Mouse (Mus musculus) C2C12 (cell line): ENCODE measurements around the gene Ugt1a6b. TPM values are rescaled to one million over a fixed set of nuclear protein-coding genes. Genes with fewer than 3 reads are reported as not detected.

Source experiments
- H3K27me3 ChIP-seq: one replicate; pipeline ENCODE4 v1.6.1; 2011; ENCODE audit not compliant: control insufficient read depth, insufficient read depth, insufficient read length
- H3K36me3 ChIP-seq: one replicate; pipeline ENCODE4 v1.6.1; 2011; ENCODE audit not compliant: control insufficient read depth, insufficient read depth
- H3K4me3 ChIP-seq: one replicate; pipeline ENCODE4 v1.5.1; 2011; ENCODE audit warnings: mild to moderate bottlenecking, control low read depth; ENCODE audit not compliant: poor library complexity, insufficient read depth, severe bottlenecking
- H3K79me2 ChIP-seq: one replicate; pipeline ENCODE4 v1.6.1; 2011; ENCODE audit not compliant: control insufficient read depth, insufficient read depth
- H3K79me3 ChIP-seq: one replicate; pipeline ENCODE4 v1.6.1; 2011; ENCODE audit warnings: low read depth, control low read depth
- H3ac ChIP-seq: one replicate; pipeline ENCODE3; 2011; ENCODE audit warnings: low read depth; ENCODE audit not compliant: control insufficient read depth, insufficient read length
- CEBPB ChIP-seq: IDR thresholded peaks from one replicate; pipeline ENCODE4 v1.6.1; 2011; ENCODE audit warnings: low read depth, mild to moderate bottlenecking, control low read depth, moderate library complexity
- CTCF ChIP-seq: IDR thresholded peaks from one replicate; pipeline ENCODE4 v1.5.1; 2011; ENCODE audit not compliant: control insufficient read depth, insufficient read depth, insufficient read length
- FOSL1 ChIP-seq: IDR thresholded peaks from one replicate; pipeline ENCODE4 v1.8.0; 2011; ENCODE audit warnings: mild to moderate bottlenecking, low read length; ENCODE audit not compliant: poor library complexity, insufficient read depth, severe bottlenecking
- MAX ChIP-seq: IDR thresholded peaks from one replicate; pipeline ENCODE4 v1.6.1; 2011; ENCODE audit warnings: mild to moderate bottlenecking, control low read depth
- MYOD1 ChIP-seq: IDR thresholded peaks from one replicate; pipeline ENCODE4 v1.6.1; 2011; ENCODE audit warnings: low read depth; ENCODE audit not compliant: control insufficient read depth, insufficient read length
- MYOG ChIP-seq: IDR thresholded peaks from one replicate; pipeline ENCODE4 v1.6.1; 2011; ENCODE audit not compliant: control insufficient read depth, insufficient read length; ENCODE audit errors: extremely low read depth
- USF1 ChIP-seq: IDR thresholded peaks from one replicate; pipeline ENCODE4 v1.6.1; 2011; ENCODE audit warnings: low read depth, mild to moderate bottlenecking, control low read depth, moderate library complexity
- polyA plus RNA-seq: library from polyadenylated mRNA; unstranded; fragments of >200 nt; fragmentation: generic; extraction: Trizol; gene quantifications from one replicate; pipeline ENCODE4 v1.2.1, GENCODE M21; 2012; ENCODE audit warnings: missing spikeins

Ugt1a6b gene
- polyA plus RNA-seq, 1 experiment: not detected

DNA sequence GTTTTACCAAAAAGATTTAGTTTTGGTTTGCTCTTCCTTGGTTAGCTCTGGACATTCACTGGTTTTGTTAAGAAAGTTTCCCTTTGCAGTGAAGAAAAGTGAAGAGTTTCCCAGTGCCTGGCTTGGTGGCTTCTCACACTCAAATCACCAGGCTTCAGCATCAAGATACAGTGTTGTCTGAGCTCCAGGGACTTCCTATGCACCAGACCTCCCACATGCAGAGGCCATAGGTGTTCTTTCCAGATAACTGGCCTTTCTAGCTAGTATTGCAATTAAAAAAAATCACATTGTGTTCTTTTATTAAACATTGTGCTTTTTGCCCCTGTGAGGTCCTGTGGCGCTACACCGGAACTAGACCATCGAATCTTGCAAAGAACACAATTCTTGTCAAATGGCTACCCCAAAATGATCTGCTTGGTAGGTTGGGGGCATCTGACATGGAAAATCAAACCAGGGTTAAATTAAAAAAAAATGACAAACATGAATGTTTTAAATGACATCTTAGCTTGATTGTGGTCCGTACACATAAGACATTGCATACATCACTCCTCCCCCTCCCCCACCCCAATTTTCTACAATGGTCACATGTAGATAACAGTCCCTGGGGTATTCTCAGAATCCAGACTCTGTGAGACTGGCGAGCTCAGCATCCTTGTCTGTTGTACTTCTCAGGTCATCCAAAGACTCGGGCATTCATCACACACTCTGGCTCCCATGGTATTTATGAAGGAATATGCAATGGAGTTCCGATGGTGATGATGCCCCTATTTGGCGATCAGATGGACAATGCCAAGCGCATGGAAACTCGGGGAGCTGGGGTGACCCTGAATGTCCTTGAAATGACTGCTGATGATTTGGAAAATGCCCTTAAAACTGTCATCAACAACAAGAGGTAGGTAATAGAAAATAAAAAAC lies 112.7 kb downstream of the Ugt1a6b start:
- Histone ChIP-seq H3K27me3 (peaks cover 6% of the 10 kb centered on the region), H3ac (no peak overlapping the region), H3K36me3 (no peaks in the 10 kb centered on the region), H3K79me2 (no peaks in the 10 kb centered on the region), H3K79me3 (no peaks in the 10 kb centered on the region), H3K4me3 (no peak overlapping the region)
- TF ChIP-seq MYOD1: no peak
- no peak for TF ChIP-seq MAX
- no peak for TF ChIP-seq CEBPB

- H3K79me2 ChIP-seq: no peaks in the 10 kb centered on the region
- H3K27me3 ChIP-seq: peaks cover 6% of the 10 kb centered on the region
- H3K79me3 ChIP-seq: no peaks in the 10 kb centered on the region
- TF ChIP-seq CTCF (no peak), MYOD1 (no peak), FOSL1 (no peak), CEBPB (no peak), USF1 (no peak)
- H3K36me3 ChIP-seq: no peaks in the 10 kb centered on the region
- no peak overlapping the region for H3ac ChIP-seq
- no peak overlapping the region for H3K4me3 ChIP-seq
Observed at GRCm38 (mm10) chr1:88216551-88216950, 113.5 kb downstream of the Ugt1a6b start.

GRCm38 (mm10) chr1:88217144-88217543 lies 114.1 kb downstream of the Ugt1a6b start:
- no peaks in the 10 kb centered on the region for H3K79me3 ChIP-seq
- H3K36me3 ChIP-seq: no peaks in the 10 kb centered on the region
- no peak overlapping the region for H3K4me3 ChIP-seq
- no peaks in the 10 kb centered on the region for H3K79me2 ChIP-seq
- peaks cover 3% of the 10 kb centered on the region for H3K27me3 ChIP-seq
- no peak overlapping the region for H3ac ChIP-seq
- TF ChIP-seq CTCF: no peak
- no peak for TF ChIP-seq MAX
- TF ChIP-seq FOSL1: no peak
- no peak for TF ChIP-seq CEBPB
- no peak for TF ChIP-seq MYOG
- TF ChIP-seq MYOD1: no peak
- no peak for TF ChIP-seq USF1

DNA sequence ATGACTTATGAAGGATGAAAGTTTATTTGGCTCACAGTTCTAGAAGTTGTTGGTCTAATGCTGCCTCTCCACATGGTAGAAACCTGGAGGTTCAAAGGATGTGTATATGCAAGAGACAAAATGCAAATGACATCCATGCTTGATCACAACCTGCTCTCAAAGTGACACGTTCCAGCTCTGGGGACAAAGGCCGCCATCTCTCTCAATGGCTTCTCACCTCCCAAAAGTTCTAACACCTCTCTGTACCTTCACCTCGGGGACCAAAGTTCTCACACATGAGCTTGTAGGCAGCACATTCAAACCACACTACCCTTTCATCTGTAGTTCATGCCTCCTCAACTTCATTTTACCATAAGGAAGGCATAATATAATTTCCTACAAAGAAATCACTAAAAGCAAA lies 114.5 kb downstream of the Ugt1a6b start:
- TF ChIP-seq MAX (no peak), CEBPB (no peak), MYOD1 (no peak), FOSL1 (no peak), CTCF (no peak), MYOG (no peak), USF1 (no peak)
- no peak overlapping the region for H3ac ChIP-seq
- peaks cover 3% of the 10 kb centered on the region for H3K27me3 ChIP-seq
- H3K4me3 ChIP-seq: no peak overlapping the region
- H3K36me3 ChIP-seq: no peaks in the 10 kb centered on the region
- no peaks in the 10 kb centered on the region for H3K79me2 ChIP-seq
- no peaks in the 10 kb centered on the region for H3K79me3 ChIP-seq

- H3K4me3 ChIP-seq: no peak overlapping the region
- no peaks in the 10 kb centered on the region for H3K36me3 ChIP-seq
- H3ac ChIP-seq: no peak overlapping the region
- H3K79me2 ChIP-seq: no peaks in the 10 kb centered on the region
- no peaks in the 10 kb centered on the region for H3K79me3 ChIP-seq
- no peak for TF ChIP-seq MYOG
- no peak for TF ChIP-seq CTCF
- no peak for TF ChIP-seq MAX
- no peak for TF ChIP-seq CEBPB
- TF ChIP-seq USF1: no peak
- TF ChIP-seq FOSL1: no peak
- peaks cover 3% of the 10 kb centered on the region for H3K27me3 ChIP-seq
Observed at GRCm38 (mm10) chr1:88218051-88218450, 115.0 kb downstream of the Ugt1a6b start.

DNA sequence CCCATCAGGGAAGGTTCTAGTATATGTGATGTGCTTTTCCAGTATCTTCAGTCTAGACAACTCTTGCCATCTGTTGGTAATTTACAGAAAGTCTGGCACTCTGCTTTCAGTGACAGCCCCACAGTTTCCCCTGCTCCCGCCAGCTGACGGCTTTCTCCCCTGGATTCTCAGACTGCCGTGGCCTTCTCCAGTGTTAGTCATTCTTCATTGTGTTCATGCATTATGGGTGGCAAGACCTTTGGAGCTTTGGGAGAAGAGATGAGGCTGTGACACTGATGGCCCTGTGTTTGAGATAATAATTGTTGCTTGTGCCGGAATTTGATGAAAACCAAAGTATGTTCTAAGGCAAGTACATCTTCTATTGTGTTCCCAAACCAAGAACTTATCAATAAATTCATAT lies 115.5 kb downstream of the Ugt1a6b start:
- Histone ChIP-seq H3K4me3 (no peak overlapping the region), H3ac (no peak overlapping the region), H3K79me2 (no peaks in the 10 kb centered on the region), H3K27me3 (peaks cover 3% of the 10 kb centered on the region), H3K79me3 (no peaks in the 10 kb centered on the region), H3K36me3 (no peaks in the 10 kb centered on the region)
- TF ChIP-seq MAX (no peak), CEBPB (no peak), FOSL1 (no peak), MYOG (no peak), MYOD1 (no peak), CTCF (no peak), USF1 (no peak)
